Mouse (Mus musculus): Measurements from ENCODE around the gene Dnaja1. TPM values are rescaled to one million over a fixed set of nuclear protein-coding genes. Genes with fewer than 3 reads are reported as not detected.

Gene Dnaja1
- polyA plus RNA-seq, 1 experiment from 2014 or later, result 481 TPM

- 69% methylated on average over 8 of the region's 8 CpGs for WGBS
Observed at GRCm38 (mm10) chr4:40700216-40700615, 21.7 kb upstream of the Dnaja1 start.

GRCm38 (mm10) chr4:40701796-40702195 lies 20.2 kb upstream of the Dnaja1 start:
- peak overlapping the region; percentile 76 for H3K4me2 ChIP-seq (replicated peaks; ENCODE audit: low read depth, low read length)
- H3K27me3 ChIP-seq (ENCODE audit: insufficient read depth, low read length), result no peaks in the 10 kb centered on the region
- peak overlapping the region; percentile 98; the same call in 1 of the 2 replicates for H3K27ac ChIP-seq (ENCODE audit: low read length)
- H3K4me3 ChIP-seq (ENCODE audit: low read length), result peak overlapping the region; percentile 66
- peaks cover 18% of the 10 kb centered on the region for H3K4me1 ChIP-seq (ENCODE audit: insufficient read depth, low read length)
- no peak overlapping the region for H3K9ac ChIP-seq (replicated peaks; ENCODE audit: low read length)
- ATAC-seq (ENCODE audit: low FRiP score, low TSS enrichment), result no peak
- H3K9me3 ChIP-seq (ENCODE audit: low read length), result no peaks in the 10 kb centered on the region
- no peaks in the 10 kb centered on the region for H3K36me3 ChIP-seq (ENCODE audit: insufficient read depth, low read length)
- WGBS, result 79% methylated on average over 3 of the region's 3 CpGs

More at GRCm38 (mm10) chr4:40700216-40700615, 21.7 kb upstream of the Dnaja1 start:
- Histone ChIP-seq H3K9me3 (ENCODE audit: low read length) (no peaks in the 10 kb centered on the region), H3K36me3 (ENCODE audit: insufficient read depth, low read length) (peaks cover under 1% of the 10 kb centered on the region; the same call in 1 of the 2 replicates), H3K27me3 (ENCODE audit: insufficient read depth, low read length) (no peaks in the 10 kb centered on the region), H3K27ac (ENCODE audit: low read length) (peak overlapping the region; percentile 61), H3K4me3 (ENCODE audit: low read length) (no peak overlapping the region), H3K4me2 (replicated peaks; ENCODE audit: low read depth, low read length) (no peak overlapping the region), H3K4me1 (ENCODE audit: insufficient read depth, low read length) (peaks cover 18% of the 10 kb centered on the region), H3K9ac (replicated peaks; ENCODE audit: low read length) (no peak overlapping the region)
- no peak for ATAC-seq (ENCODE audit: low FRiP score, low TSS enrichment)

GRCm38 (mm10) chr4:40702797-40703709 lies 18.9 kb upstream of the Dnaja1 start, which contains the start of gene Aptx:
Gene Aptx, minus strand, starts transcription at chr4:40703194.
- Histone ChIP-seq H3K4me1 (ENCODE audit: insufficient read depth, low read length) (peaks cover 18% of the 10 kb centered on the region), H3K9ac (replicated peaks; ENCODE audit: low read length) (peak within 1 kb of the TSS; percentile 82), H3K4me3 (ENCODE audit: low read length) (peak within 1 kb of the TSS; percentile 66), H3K27me3 (ENCODE audit: insufficient read depth, low read length) (no peaks in the 10 kb centered on the region), H3K4me2 (replicated peaks; ENCODE audit: low read depth, low read length) (peak within 1 kb of the TSS; percentile 76), H3K27ac (ENCODE audit: low read length) (peak within 1 kb of the TSS; percentile 98), H3K36me3 (ENCODE audit: insufficient read depth, low read length) (no peaks in the 10 kb centered on the region), H3K9me3 (ENCODE audit: low read length) (no peaks in the 10 kb centered on the region)
- under 1% methylated on average over 42 of the region's 42 CpGs for WGBS
- peak; percentile 92 for ATAC-seq (ENCODE audit: low FRiP score, low TSS enrichment)

- peak overlapping the region; percentile 82 for H3K9ac ChIP-seq (replicated peaks; ENCODE audit: low read length)
- H3K27me3 ChIP-seq (ENCODE audit: insufficient read depth, low read length), result no peaks in the 10 kb centered on the region
- no peak for ATAC-seq (ENCODE audit: low FRiP score, low TSS enrichment)
- H3K4me3 ChIP-seq (ENCODE audit: low read length), result peak overlapping the region; percentile 66
- H3K27ac ChIP-seq (ENCODE audit: low read length), result peak overlapping the region; percentile 98
- peaks cover 18% of the 10 kb centered on the region for H3K4me1 ChIP-seq (ENCODE audit: insufficient read depth, low read length)
- peak overlapping the region; percentile 76 for H3K4me2 ChIP-seq (replicated peaks; ENCODE audit: low read depth, low read length)
- no peaks in the 10 kb centered on the region for H3K36me3 ChIP-seq (ENCODE audit: insufficient read depth, low read length)
- no peaks in the 10 kb centered on the region for H3K9me3 ChIP-seq (ENCODE audit: low read length)
- WGBS, result 9% methylated on average over 9 of the region's 9 CpGs
Observed at GRCm38 (mm10) chr4:40703710-40704275, 18.2 kb upstream of the Dnaja1 start.

- 95% methylated on average over 3 of the region's 3 CpGs for WGBS
- H3K9ac ChIP-seq (replicated peaks; ENCODE audit: low read length), result no peak overlapping the region
- ATAC-seq (ENCODE audit: low FRiP score, low TSS enrichment), result no peak
- peaks cover 8% of the 10 kb centered on the region for H3K4me1 ChIP-seq (ENCODE audit: insufficient read depth, low read length)
- H3K27ac ChIP-seq (ENCODE audit: low read length), result no peak overlapping the region
- H3K36me3 ChIP-seq (ENCODE audit: insufficient read depth, low read length), result no peaks in the 10 kb centered on the region
- no peaks in the 10 kb centered on the region for H3K9me3 ChIP-seq (ENCODE audit: low read length)
- no peak overlapping the region for H3K4me2 ChIP-seq (replicated peaks; ENCODE audit: low read depth, low read length)
- H3K4me3 ChIP-seq (ENCODE audit: low read length), result no peak overlapping the region
- H3K27me3 ChIP-seq (ENCODE audit: insufficient read depth, low read length), result no peaks in the 10 kb centered on the region
Observed at GRCm38 (mm10) chr4:40717141-40717540, 4.8 kb upstream of the Dnaja1 start.

- Histone ChIP-seq H3K9me3 (ENCODE audit: low read length) (no peaks in the 10 kb centered on the region), H3K9ac (replicated peaks; ENCODE audit: low read length) (peak overlapping the region; percentile 45; the same call in 1 of the 2 replicates), H3K27ac (ENCODE audit: low read length) (peak overlapping the region; percentile 99), H3K4me2 (replicated peaks; ENCODE audit: low read depth, low read length) (no peak overlapping the region), H3K27me3 (ENCODE audit: insufficient read depth, low read length) (no peaks in the 10 kb centered on the region), H3K4me1 (ENCODE audit: insufficient read depth, low read length) (peaks cover 29% of the 10 kb centered on the region), H3K4me3 (ENCODE audit: low read length) (no peak overlapping the region), H3K36me3 (ENCODE audit: insufficient read depth, low read length) (peaks cover 4% of the 10 kb centered on the region)
- no peak for ATAC-seq (ENCODE audit: low FRiP score, low TSS enrichment)
- 87% methylated on average over 8 of the region's 8 CpGs for WGBS
Observed at GRCm38 (mm10) chr4:40720910-40721309, 1.0 kb upstream of the Dnaja1 start.

- H3K36me3 ChIP-seq (ENCODE audit: insufficient read depth, low read length), result peaks cover 18% of the 10 kb centered on the region
- peak overlapping the region; percentile 99 for H3K27ac ChIP-seq (ENCODE audit: low read length)
- H3K9ac ChIP-seq (replicated peaks; ENCODE audit: low read length), result peak overlapping the region; percentile 92
- H3K4me3 ChIP-seq (ENCODE audit: low read length), result peak overlapping the region; percentile 83
- no peaks in the 10 kb centered on the region for H3K9me3 ChIP-seq (ENCODE audit: low read length)
- ATAC-seq (ENCODE audit: low FRiP score, low TSS enrichment), result peak; percentile 89
- H3K4me1 ChIP-seq (ENCODE audit: insufficient read depth, low read length), result peaks cover 29% of the 10 kb centered on the region
- peak overlapping the region; percentile 79 for H3K4me2 ChIP-seq (replicated peaks; ENCODE audit: low read depth, low read length)
- WGBS, result under 1% methylated on average over 53 of the region's 62 CpGs
- no peaks in the 10 kb centered on the region for H3K27me3 ChIP-seq (ENCODE audit: insufficient read depth, low read length)
Observed at GRCm38 (mm10) chr4:40722687-40723460, 924 bp downstream of the Dnaja1 start.

GRCm38 (mm10) chr4:40725141-40725540 lies 3.2 kb downstream of the Dnaja1 start:
- 78% methylated on average over 7 of the region's 7 CpGs for whole genome bisulfite sequencing
- Histone ChIP-seq H3K27ac (ENCODE audit: low read length) (no peak overlapping the region), H3K36me3 (ENCODE audit: insufficient read depth, low read length) (peaks cover 31% of the 10 kb centered on the region), H3K9ac (replicated peaks; ENCODE audit: low read length) (no peak overlapping the region; the same call in 1 of the 2 replicates), H3K4me1 (ENCODE audit: insufficient read depth, low read length) (peaks cover 29% of the 10 kb centered on the region), H3K9me3 (ENCODE audit: low read length) (no peaks in the 10 kb centered on the region), H3K4me2 (replicated peaks; ENCODE audit: low read depth, low read length) (peak overlapping the region; percentile 79), H3K4me3 (ENCODE audit: low read length) (peak overlapping the region; percentile 83), H3K27me3 (ENCODE audit: insufficient read depth, low read length) (no peaks in the 10 kb centered on the region)
- ATAC-seq (ENCODE audit: low FRiP score, low TSS enrichment), result no peak

GRCm38 (mm10) chr4:40725554-40725953 lies 3.6 kb downstream of the Dnaja1 start:
- peaks cover 34% of the 10 kb centered on the region for H3K36me3 ChIP-seq (ENCODE audit: insufficient read depth, low read length)
- no peaks in the 10 kb centered on the region for H3K27me3 ChIP-seq (ENCODE audit: insufficient read depth, low read length)
- no peak overlapping the region for H3K9ac ChIP-seq (replicated peaks; ENCODE audit: low read length)
- no peaks in the 10 kb centered on the region for H3K9me3 ChIP-seq (ENCODE audit: low read length)
- H3K4me3 ChIP-seq (ENCODE audit: low read length), result no peak overlapping the region
- peak overlapping the region; percentile 79; the same call in 1 of the 2 replicates for H3K4me2 ChIP-seq (replicated peaks; ENCODE audit: low read depth, low read length)
- ATAC-seq (ENCODE audit: low FRiP score, low TSS enrichment), result no peak
- no peak overlapping the region for H3K27ac ChIP-seq (ENCODE audit: low read length)
- peaks cover 29% of the 10 kb centered on the region for H3K4me1 ChIP-seq (ENCODE audit: insufficient read depth, low read length)
